Comparison of ENCODE assay signal across 27 mouse cellular contexts in the genomic region with DNA sequence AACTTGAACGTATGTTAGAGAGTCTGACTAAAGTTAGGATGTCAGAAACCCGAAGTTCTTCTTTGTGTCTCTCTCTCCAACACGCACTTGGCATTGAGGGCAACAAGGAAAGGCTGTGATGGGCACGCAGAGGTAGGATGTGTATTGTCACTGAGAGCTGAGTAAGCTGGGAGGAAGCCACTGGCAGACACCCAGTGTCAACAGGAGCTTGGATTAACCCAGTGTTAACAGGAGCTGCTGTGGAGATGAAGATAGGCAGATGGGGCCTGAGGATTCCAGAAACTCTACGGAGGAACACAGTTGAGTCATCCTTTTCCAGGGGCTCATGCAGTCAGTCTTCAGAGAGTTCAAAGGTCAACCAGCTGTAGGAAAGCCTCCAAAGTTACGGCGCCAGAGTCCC.
A peak's percentile ranks its signal among the peaks of the same experiment; 100 is the strongest.
DNase-seq lines count a peak whose midpoint lies in the region; ATAC-seq and TF ChIP-seq lines count a peak whose summit lies in the region.
"Had no signal": no experiment of that assay in that cellular context is flagged by ENCODE, and none has a peak within 500 bp of the region (broad histone marks: within the 10 kb centered on the region; RNA-seq: fewer than 3 reads in every experiment).

No protein-coding gene starts in this region.

- no peak for ATAC-seq in embryonic facial prominence, embryonic 14.5 days (ENCODE audit: low read depth)
- no peak for ATAC-seq in heart, postnatal 0 days (ENCODE audit: insufficient read depth, low read depth)
- ATAC-seq: forebrain, embryonic 13.5 days; hindbrain, embryonic 16.5 days; midbrain, embryonic 15.5 days had no signal

- TF ChIP-seq CTCF in heart, postnatal 0 days (IDR thresholded peaks at IDR 0.05; ENCODE audit: low read depth), result no peak

- H3K4me2 ChIP-seq in embryonic facial prominence, embryonic 14.5 days (ENCODE audit: low read depth, low read length), result no peak overlapping the region
- no peak overlapping the region for H3K4me2 ChIP-seq in heart, postnatal 0 days (ENCODE audit: low read depth, low read length)
- H3K4me2 ChIP-seq: embryonic facial prominence, embryonic 15.5 days; forebrain, embryonic 13.5 days; limb, embryonic 13.5 days; liver, embryonic 11.5 days; lung, embryonic 15.5 days; midbrain, embryonic 15.5 days; neural tube, embryonic 15.5 days had no signal

- no peaks in the 10 kb centered on the region for H3K9me3 ChIP-seq in embryonic facial prominence, embryonic 14.5 days (ENCODE audit: control insufficient read depth, low read length)
- no peaks in the 10 kb centered on the region for H3K9me3 ChIP-seq in embryonic facial prominence, embryonic 10.5 days
- no peaks in the 10 kb centered on the region for H3K9me3 ChIP-seq in heart, postnatal 0 days (replicated peaks; ENCODE audit: control insufficient read depth, low read length)
- H3K9me3 ChIP-seq in heart, embryonic 10.5 days, result no peaks in the 10 kb centered on the region
- H3K9me3 ChIP-seq: embryonic facial prominence, embryonic 15.5 days; forebrain, embryonic 13.5 days; hindbrain, embryonic 10.5 days; limb, embryonic 13.5 days; lung, embryonic 15.5 days; midbrain, embryonic 10.5 days; midbrain, embryonic 15.5 days; neural tube, embryonic 15.5 days had no signal

- no peaks in the 10 kb centered on the region for H3K27me3 ChIP-seq in embryonic facial prominence, embryonic 14.5 days (replicated peaks; ENCODE audit: control insufficient read depth, insufficient read depth, low read length)
- peaks cover 11% of the 10 kb centered on the region; the same call in 1 of the 2 replicates for H3K27me3 ChIP-seq in embryonic facial prominence, embryonic 10.5 days (replicated peaks; ENCODE audit: low read depth, poor library complexity, severe bottlenecking)
- H3K27me3 ChIP-seq in heart, postnatal 0 days (ENCODE audit: control insufficient read depth, insufficient read depth, low read length), result no peaks in the 10 kb centered on the region
- no peaks in the 10 kb centered on the region for H3K27me3 ChIP-seq in heart, embryonic 10.5 days (ENCODE audit: insufficient read depth, poor library complexity, severe bottlenecking)
- H3K27me3 ChIP-seq: CH12.LX; embryonic facial prominence, embryonic 15.5 days; forebrain, embryonic 13.5 days; limb, embryonic 13.5 days; lung, embryonic 15.5 days; neural tube, embryonic 15.5 days had no signal

- H3K36me3 ChIP-seq in embryonic facial prominence, embryonic 14.5 days (ENCODE audit: control insufficient read depth, insufficient read depth, low read length), result no peaks in the 10 kb centered on the region
- H3K36me3 ChIP-seq in embryonic facial prominence, embryonic 10.5 days (replicated peaks), result no peaks in the 10 kb centered on the region
- H3K36me3 ChIP-seq in heart, postnatal 0 days (replicated peaks; ENCODE audit: control insufficient read depth, insufficient read depth, low read length), result no peaks in the 10 kb centered on the region
- H3K36me3 ChIP-seq in heart, embryonic 10.5 days, result no peaks in the 10 kb centered on the region
- H3K36me3 ChIP-seq: embryonic facial prominence, embryonic 15.5 days; hindbrain, embryonic 10.5 days; limb, embryonic 13.5 days; lung, embryonic 15.5 days; midbrain, embryonic 10.5 days; midbrain, embryonic 15.5 days; neural tube, embryonic 15.5 days had no signal

- no peak overlapping the region for H3K27ac ChIP-seq in embryonic facial prominence, embryonic 14.5 days (replicated peaks; ENCODE audit: low read depth, low read length)
- no peak overlapping the region for H3K27ac ChIP-seq in embryonic facial prominence, embryonic 10.5 days (replicated peaks)
- H3K27ac ChIP-seq in heart, postnatal 0 days (ENCODE audit: low read depth), result no peak overlapping the region
- H3K27ac ChIP-seq in heart, embryonic 10.5 days, result no peak overlapping the region
- H3K27ac ChIP-seq: embryonic facial prominence, embryonic 15.5 days; forebrain, embryonic 13.5 days; hindbrain, embryonic 10.5 days; kidney, postnatal 0 days; limb, embryonic 13.5 days; lung, embryonic 15.5 days; midbrain, embryonic 10.5 days; midbrain, embryonic 15.5 days; neural tube, embryonic 15.5 days had no signal

- no peak overlapping the region for H3K9ac ChIP-seq in embryonic facial prominence, embryonic 14.5 days (ENCODE audit: low read depth, low read length)
- no peak overlapping the region for H3K9ac ChIP-seq in heart, postnatal 0 days (replicated peaks; ENCODE audit: low read depth, low read length)
- H3K9ac ChIP-seq: embryonic facial prominence, embryonic 15.5 days; forebrain, embryonic 13.5 days; limb, embryonic 13.5 days; lung, embryonic 15.5 days; midbrain, embryonic 15.5 days; neural tube, embryonic 15.5 days had no signal

- H3K4me1 ChIP-seq in embryonic facial prominence, embryonic 14.5 days (ENCODE audit: control insufficient read depth, insufficient read depth, low read length), result no peaks in the 10 kb centered on the region; the same call in 1 of the 2 replicates
- H3K4me1 ChIP-seq in embryonic facial prominence, embryonic 10.5 days, result peaks cover 13% of the 10 kb centered on the region
- H3K4me1 ChIP-seq in heart, postnatal 0 days (ENCODE audit: control insufficient read depth, insufficient read depth), result no peaks in the 10 kb centered on the region
- H3K4me1 ChIP-seq in heart, embryonic 10.5 days, result no peaks in the 10 kb centered on the region
- H3K4me1 ChIP-seq: embryonic facial prominence, embryonic 15.5 days; limb, embryonic 13.5 days; neural tube, embryonic 15.5 days had no signal

- WGBS in embryonic facial prominence, embryonic 14.5 days, result 77% methylated on average over 7 of the region's 7 CpGs
- 76% methylated on average over 7 of the region's 7 CpGs for WGBS in embryonic facial prominence, embryonic 10.5 days
- WGBS in heart, postnatal 0 days, result 52% methylated on average over 7 of the region's 7 CpGs
- 64% methylated on average over 7 of the region's 7 CpGs for WGBS in heart, embryonic 10.5 days

- H3K4me3 ChIP-seq in embryonic facial prominence, embryonic 14.5 days (ENCODE audit: low read depth, low read length), result no peak overlapping the region
- no peak overlapping the region for H3K4me3 ChIP-seq in embryonic facial prominence, embryonic 10.5 days
- H3K4me3 ChIP-seq in heart, postnatal 0 days (ENCODE audit: low read depth, low read length), result no peak overlapping the region
- no peak overlapping the region for H3K4me3 ChIP-seq in heart, embryonic 10.5 days
- H3K4me3 ChIP-seq: embryonic facial prominence, embryonic 15.5 days; forebrain, embryonic 13.5 days; hindbrain, embryonic 10.5 days; limb, embryonic 13.5 days; lung, embryonic 15.5 days; midbrain, embryonic 10.5 days; midbrain, embryonic 15.5 days; neural tube, embryonic 15.5 days had no signal

- DNase-seq in embryonic facial prominence, embryonic 14.5 days (ENCODE audit: low spot score), result peak; percentile 17
- no peak for DNase-seq in embryonic facial prominence, embryonic 10.5 days (ENCODE audit: low spot score)
- DNase-seq in heart, postnatal 0 days (ENCODE audit: low spot score), result peak; percentile 13
- DNase-seq in heart, embryonic 10.5 days (ENCODE audit: low spot score), result no peak
- DNase-seq in 3T3-L1 (ENCODE audit: low read depth, low spot score), result peak; percentile 51
- peak; percentile 14 for DNase-seq in MN1 (ENCODE audit: low spot score)
- DNase-seq in thymus, postnatal 10 days (ENCODE audit: low spot score in 2 of 2), result no peak
- DNase-seq: adrenal gland, adult 8-10 months; B cell, adult 2 months; cerebellum, adult 8-10 months; gastrocnemius, postnatal 36 days; kidney, adult 18-20 months; layer of hippocampus, adult 9-11 months; retina, postnatal 1 day; right cerebral cortex, postnatal 14 days had no signal

- TF ChIP-seq EP300 in heart, postnatal 0 days (IDR thresholded peaks at IDR 0.05; ENCODE audit: low read depth), result no peak

Comparison
In these comparisons a context has a peak if more than half of its experiments do, and no peak if none do; other contexts are left out.
1. DNase-seq: peak in embryonic facial prominence, embryonic 14.5 days (single experiment), heart, postnatal 0 days (single experiment), 3T3-L1 (single experiment) and MN1 (single experiment); none in embryonic facial prominence, embryonic 10.5 days (single experiment), heart, embryonic 10.5 days (single experiment) and thymus, postnatal 10 days (0 of 2).